Mouse (Mus musculus) lung, postnatal 4 days (tissue): ENCODE measurements around the gene 4933434E20Rik.
A peak's percentile ranks its signal among the peaks of the same experiment; 100 is the strongest.

Experiments
- DNase-seq, 2 experiments: peaks; one replicate each; pipeline ENCODE4 v3.0.0; 2021

4933434E20Rik gene

GRCm38 (mm10) chr3:90081365-90082240, 30.2 kb downstream of the 4933434E20Rik start:
- DNase-seq, result peak; percentile 41 to 45

- peak; percentile 38 to 58 for DNase-seq
Observed at GRCm38 (mm10) chr3:90083034-90083433, 31.6 kb downstream of the 4933434E20Rik start.

- DNase-seq, result peak in 1 of 2 experiments; percentile 43
Observed at GRCm38 (mm10) chr3:90083698-90084324, 32.4 kb downstream of the 4933434E20Rik start.

GRCm38 (mm10) chr3:90084790-90085189, 33.4 kb downstream of the 4933434E20Rik start:
- peak in 1 of 2 experiments; percentile 48 for DNase-seq

- DNase-seq, result peak; percentile 41
Observed at GRCm38 (mm10) chr3:90085281-90085680, 33.8 kb downstream of the 4933434E20Rik start.

GRCm38 (mm10) chr3:90086068-90086467, 34.6 kb downstream of the 4933434E20Rik start:
- no peak for DNase-seq

- peak in 1 of 2 experiments; percentile 45 for DNase-seq
Observed at GRCm38 (mm10) chr3:90088617-90089016, 37.2 kb downstream of the 4933434E20Rik start.

GRCm38 (mm10) chr3:90090892-90091291, 39.5 kb downstream of the 4933434E20Rik start:
- no peak for DNase-seq

GRCm38 (mm10) chr3:90094453-90094852, 43.0 kb downstream of the 4933434E20Rik start:
- DNase-seq, result no peak

GRCm38 (mm10) chr3:90097928-90098327, 46.5 kb downstream of the 4933434E20Rik start:
- DNase-seq, result no peak

GRCm38 (mm10) chr3:90101010-90101409, 49.6 kb downstream of the 4933434E20Rik start:
- DNase-seq, result no peak

- DNase-seq, result no peak
Observed at GRCm38 (mm10) chr3:90101673-90102072, 50.2 kb downstream of the 4933434E20Rik start.

- DNase-seq, result peak; percentile 40 to 61
Observed at GRCm38 (mm10) chr3:90102239-90102638, 50.8 kb downstream of the 4933434E20Rik start.

GRCm38 (mm10) chr3:90103176-90103575, 51.7 kb downstream of the 4933434E20Rik start:
- DNase-seq, result no peak

- no peak for DNase-seq
Observed at GRCm38 (mm10) chr3:90103938-90104337, 52.5 kb downstream of the 4933434E20Rik start, which contains the start of gene Nup210l. Gene Nup210l, plus strand, starts transcription at chr3:90104132.

- DNase-seq, result no peak
Observed at GRCm38 (mm10) chr3:90111706-90112105, 60.3 kb downstream of the 4933434E20Rik start.

- peak; percentile 41 to 49 for DNase-seq
Observed at GRCm38 (mm10) chr3:90114342-90114741, 62.9 kb downstream of the 4933434E20Rik start.

- DNase-seq, result no peak
Observed at GRCm38 (mm10) chr3:90115526-90115925, 64.1 kb downstream of the 4933434E20Rik start.
